In genomic region chr13:56703222-56703870, GRCm38 (mm10) we compare ENCODE assay signal across 8 mouse cellular contexts. TPM values are rescaled to one million over a fixed set of nuclear protein-coding genes. Genes with fewer than 3 reads are reported as not detected.
A peak's percentile ranks its signal among the peaks of the same experiment; 100 is the strongest.
DNase-seq lines count a peak whose midpoint lies in the region; ATAC-seq and TF ChIP-seq lines count a peak whose summit lies in the region.

No protein-coding gene starts in this region.

- DNase-seq in CD4-positive helper T cell, adult 2 months (ENCODE audit: low read depth, low spot score) = peak; percentile 82
- peak; percentile 36 to 58 for DNase-seq in adrenal gland, postnatal 4 days (ENCODE audit: low spot score in 2 of 2)
- DNase-seq in heart, adult 9 months (ENCODE audit: low spot score in 2 of 2) = peak; percentile 71 to 74
- peak; percentile 45 to 55 (median 47) for DNase-seq in liver, embryonic 14.5 days (ENCODE audit: low read depth in 3 of 3, low spot score in 3 of 3)

- no peak for TF ChIP-seq EP300 in liver, embryonic 14.5 days (IDR thresholded peaks at IDR 0.05; ENCODE audit: low read depth)

- H3K9me3 ChIP-seq in embryonic facial prominence, embryonic 15.5 days (replicated peaks) = no peaks in the 10 kb centered on the region
- H3K9me3 ChIP-seq in kidney, embryonic 14.5 days (ENCODE audit: control insufficient read depth, low read length) = 0 out of 2 replicates have a peak, but pooled peaks cover 2% of the 10 kb centered on the region
- H3K9me3 ChIP-seq in liver, embryonic 14.5 days (ENCODE audit: control insufficient read depth, low read length) = no peaks in the 10 kb centered on the region
- H3K9me3 ChIP-seq in neural tube, embryonic 12.5 days = no peaks in the 10 kb centered on the region
- H3K9me3 ChIP-seq in stomach, embryonic 16.5 days (replicated peaks; ENCODE audit: control insufficient read depth, low read length) = no peaks in the 10 kb centered on the region

- peak overlapping the region; percentile 98 for H3K27ac ChIP-seq in embryonic facial prominence, embryonic 15.5 days (replicated peaks)
- H3K27ac ChIP-seq in kidney, embryonic 14.5 days (ENCODE audit: low read depth, low read length) = peak overlapping the region; percentile 98
- peak overlapping the region; percentile 62 for H3K27ac ChIP-seq in liver, embryonic 14.5 days
- peak overlapping the region; percentile 89 for H3K27ac ChIP-seq in neural tube, embryonic 12.5 days
- peak overlapping the region; percentile 99 for H3K27ac ChIP-seq in stomach, embryonic 16.5 days (ENCODE audit: low read length)

- H3K9ac ChIP-seq in embryonic facial prominence, embryonic 15.5 days = peak overlapping the region; percentile 92
- peak overlapping the region; percentile 98 for H3K9ac ChIP-seq in kidney, embryonic 14.5 days (ENCODE audit: low read depth, low read length)
- peak overlapping the region; percentile 86 for H3K9ac ChIP-seq in liver, embryonic 14.5 days (replicated peaks)
- H3K9ac ChIP-seq in neural tube, embryonic 12.5 days = peak overlapping the region; percentile 92
- H3K9ac ChIP-seq in stomach, embryonic 16.5 days (ENCODE audit: low read length) = peak overlapping the region; percentile 99

- peaks cover 50% of the 10 kb centered on the region for H3K4me1 ChIP-seq in embryonic facial prominence, embryonic 15.5 days
- H3K4me1 ChIP-seq in kidney, embryonic 14.5 days (ENCODE audit: control insufficient read depth, insufficient read depth, low read length) = peaks cover 29% of the 10 kb centered on the region
- H3K4me1 ChIP-seq in liver, embryonic 14.5 days (replicated peaks; ENCODE audit: control insufficient read depth in 2 of 2, insufficient read depth in 2 of 2, low read length in 1 of 2) = peaks cover 5 to 14% of the 10 kb centered on the region in 2 experiments; a peak in 3 of 4 replicates
- H3K4me1 ChIP-seq in neural tube, embryonic 12.5 days = peaks cover 33% of the 10 kb centered on the region
- H3K4me1 ChIP-seq in stomach, embryonic 16.5 days (ENCODE audit: control insufficient read depth, insufficient read depth, low read length) = peaks cover 38% of the 10 kb centered on the region

- H3K4me3 ChIP-seq in embryonic facial prominence, embryonic 15.5 days (replicated peaks) = peak overlapping the region; percentile 74
- H3K4me3 ChIP-seq in kidney, embryonic 14.5 days (ENCODE audit: low read length) = peak overlapping the region; percentile 79
- H3K4me3 ChIP-seq in liver, embryonic 14.5 days (ENCODE audit: insufficient read depth in 1 of 2, low read depth in 2 of 2, low read length in 2 of 2) = peak overlapping the region; percentile 76 to 92
- peak overlapping the region; percentile 81 for H3K4me3 ChIP-seq in neural tube, embryonic 12.5 days
- peak overlapping the region; percentile 64 for H3K4me3 ChIP-seq in stomach, embryonic 16.5 days (replicated peaks; ENCODE audit: low read length)

- no peaks in the 10 kb centered on the region for H3K36me3 ChIP-seq in embryonic facial prominence, embryonic 15.5 days
- H3K36me3 ChIP-seq in kidney, embryonic 14.5 days (ENCODE audit: control insufficient read depth, insufficient read depth, low read length) = peaks cover 13% of the 10 kb centered on the region
- no peaks in the 10 kb centered on the region for H3K36me3 ChIP-seq in liver, embryonic 14.5 days (replicated peaks; ENCODE audit: control insufficient read depth, insufficient read depth, low read depth)
- H3K36me3 ChIP-seq in neural tube, embryonic 12.5 days = 0 out of 2 replicates have a peak, but pooled peaks cover 10% of the 10 kb centered on the region
- no peaks in the 10 kb centered on the region for H3K36me3 ChIP-seq in stomach, embryonic 16.5 days (ENCODE audit: control insufficient read depth, insufficient read depth, low read length)

- H3K4me2 ChIP-seq in embryonic facial prominence, embryonic 15.5 days (replicated peaks) = peak overlapping the region; percentile 61
- H3K4me2 ChIP-seq in kidney, embryonic 14.5 days (replicated peaks; ENCODE audit: low read depth, low read length) = peak overlapping the region; percentile 83
- peak overlapping the region; percentile 84 for H3K4me2 ChIP-seq in liver, embryonic 14.5 days (ENCODE audit: low read depth)
- H3K4me2 ChIP-seq in neural tube, embryonic 12.5 days (replicated peaks) = peak overlapping the region; percentile 79
- H3K4me2 ChIP-seq in stomach, embryonic 16.5 days (ENCODE audit: low read depth, low read length) = peak overlapping the region; percentile 80

- peak; percentile 79 for ATAC-seq in embryonic facial prominence, embryonic 15.5 days (ENCODE audit: insufficient number of reproducible peaks, low FRiP score, low TSS enrichment, low read depth)
- peak; percentile 72 for ATAC-seq in kidney, embryonic 14.5 days (ENCODE audit: low FRiP score, low TSS enrichment)
- ATAC-seq in liver, embryonic 14.5 days (ENCODE audit: insufficient read depth) = peak; percentile 85
- ATAC-seq in neural tube, embryonic 12.5 days (ENCODE audit: low FRiP score, low read depth) = peak; percentile 81
- peak; percentile 80 for ATAC-seq in stomach, embryonic 16.5 days (ENCODE audit: insufficient read depth, low FRiP score)

- H3K27me3 ChIP-seq in embryonic facial prominence, embryonic 15.5 days = no peaks in the 10 kb centered on the region
- H3K27me3 ChIP-seq in kidney, embryonic 14.5 days (ENCODE audit: control insufficient read depth, insufficient read depth, low read length) = no peaks in the 10 kb centered on the region
- H3K27me3 ChIP-seq in liver, embryonic 14.5 days (ENCODE audit: control insufficient read depth, insufficient read depth, low read length) = no peaks in the 10 kb centered on the region
- no peaks in the 10 kb centered on the region for H3K27me3 ChIP-seq in neural tube, embryonic 12.5 days (replicated peaks)
- H3K27me3 ChIP-seq in stomach, embryonic 16.5 days (ENCODE audit: control insufficient read depth, insufficient read depth, low read length) = no peaks in the 10 kb centered on the region

- WGBS in embryonic facial prominence, embryonic 15.5 days = 0% methylated on average over 62 of the region's 80 CpGs
- under 1% methylated on average over 68 of the region's 80 CpGs for WGBS in kidney, embryonic 14.5 days
- WGBS in liver, embryonic 14.5 days (ENCODE audit: insufficient replicate concordance) = under 1% methylated on average over 47 of the region's 80 CpGs
- under 1% methylated on average over 80 of the region's 80 CpGs for WGBS in neural tube, embryonic 12.5 days
- WGBS in stomach, embryonic 16.5 days = under 1% methylated on average over 62 of the region's 80 CpGs

- TF ChIP-seq CTCF in liver, embryonic 14.5 days (IDR thresholded peaks at IDR 0.05; ENCODE audit: low read depth) = no peak

RNA-seq across cellular contexts. Expression of gene Smad5, which starts 0.5 kb away (rescaled TPM):
- total RNA-seq in adrenal gland, postnatal 4 days (2021) = 10 to 100 TPM; 80.4 to 81.3 TPM
- polyA plus RNA-seq in embryonic facial prominence, embryonic 15.5 days (2015; fragmentation: Nextera tagmentation; extraction: Ambion mirVana) = 31.7 and 32.1 TPM in 2 replicates
- 32.9 and 62.2 TPM in 2 replicates for polyA plus RNA-seq in kidney, embryonic 14.5 days (2014; fragmentation: Nextera tagmentation; extraction: Ambion mirVana)
- 4.1 and 5.0 TPM in 2 replicates for polyA plus RNA-seq in liver, embryonic 14.5 days (2012; rRNA removed)
- 4.0 and 4.2 TPM in 2 replicates for polyA plus RNA-seq in liver, embryonic 14.5 days (2014; fragmentation: Nextera tagmentation; extraction: Ambion mirVana)
- 37.0 and 37.2 TPM in 2 replicates for polyA plus RNA-seq in neural tube, embryonic 12.5 days (2016; fragmentation: Nextera tagmentation; extraction: Ambion mirVana)
- polyA plus RNA-seq in stomach, embryonic 16.5 days (2015; fragmentation: Nextera tagmentation; extraction: Ambion mirVana) = 26.7 and 27.8 TPM in 2 replicates

RNA-seq across cellular contexts. Expression of gene Gm45623, which starts 50.3 kb away (rescaled TPM):
- under 1 TPM in 1 of 2 experiments, not detected in 1; 0.28 TPM for total RNA-seq in adrenal gland, postnatal 4 days (2021)
- polyA plus RNA-seq in embryonic facial prominence, embryonic 15.5 days (2015; fragmentation: Nextera tagmentation; extraction: Ambion mirVana) = 0.99 and 1.3 TPM in 2 replicates
- 0.15 TPM in 1 of 2 replicates, not detected in the other for polyA plus RNA-seq in kidney, embryonic 14.5 days (2014; fragmentation: Nextera tagmentation; extraction: Ambion mirVana)
- polyA plus RNA-seq in liver, embryonic 14.5 days (2012; rRNA removed) = not detected in 2 replicates
- not detected in 2 replicates for polyA plus RNA-seq in liver, embryonic 14.5 days (2014; fragmentation: Nextera tagmentation; extraction: Ambion mirVana)
- polyA plus RNA-seq in neural tube, embryonic 12.5 days (2016; fragmentation: Nextera tagmentation; extraction: Ambion mirVana) = 0.13 and 0.14 TPM in 2 replicates
- 1.9 and 2.6 TPM in 2 replicates for polyA plus RNA-seq in stomach, embryonic 16.5 days (2015; fragmentation: Nextera tagmentation; extraction: Ambion mirVana)

Comparison
In these comparisons a context has a peak if more than half of its experiments do, and no peak if none do; other contexts are left out.
1. Peak in every context shown above with its lines: DNase-seq, ATAC-seq, H3K4me3 ChIP-seq and H3K27ac ChIP-seq.